Mouse (Mus musculus) spleen, postnatal 36 days (tissue): Measurements from ENCODE around the gene Sel1l3.

Source experiments
- DNase-seq, 2 experiments: peaks; one replicate each; pipeline ENCODE4 v3.0.0; 2022; ENCODE audit warnings: low spot score in 2 of 2, mixed read lengths in 1 of 2

Gene Sel1l3

GRCm38 (mm10) chr5:53174461-53174860 lies 39.3 kb downstream of the Sel1l3 start:
- DNase-seq = no peak

DNA sequence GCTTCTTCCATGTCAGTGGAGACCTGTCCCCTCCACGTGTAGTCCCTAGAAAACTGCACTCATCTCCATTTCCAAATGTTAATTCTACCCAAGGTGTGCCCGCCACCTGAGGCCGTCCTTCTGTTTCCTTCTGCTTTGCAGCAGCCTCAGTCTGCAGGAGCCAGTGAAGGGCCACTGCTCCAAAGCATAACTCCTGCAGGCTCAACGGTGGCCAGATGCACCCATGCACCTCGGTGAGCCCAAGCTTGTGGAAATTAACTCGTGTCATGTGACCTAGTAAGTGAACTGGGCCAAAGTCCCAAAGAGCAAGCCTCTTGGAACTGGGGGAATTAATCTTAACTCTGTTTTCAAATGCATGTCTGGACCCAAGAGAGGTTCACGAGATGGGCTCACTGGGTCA lies 40.8 kb downstream of the Sel1l3 start:
- no peak for DNase-seq

- DNase-seq = no peak
Measured at GRCm38 (mm10) chr5:53172256-53172636, 41.5 kb downstream of the Sel1l3 start.

DNA sequence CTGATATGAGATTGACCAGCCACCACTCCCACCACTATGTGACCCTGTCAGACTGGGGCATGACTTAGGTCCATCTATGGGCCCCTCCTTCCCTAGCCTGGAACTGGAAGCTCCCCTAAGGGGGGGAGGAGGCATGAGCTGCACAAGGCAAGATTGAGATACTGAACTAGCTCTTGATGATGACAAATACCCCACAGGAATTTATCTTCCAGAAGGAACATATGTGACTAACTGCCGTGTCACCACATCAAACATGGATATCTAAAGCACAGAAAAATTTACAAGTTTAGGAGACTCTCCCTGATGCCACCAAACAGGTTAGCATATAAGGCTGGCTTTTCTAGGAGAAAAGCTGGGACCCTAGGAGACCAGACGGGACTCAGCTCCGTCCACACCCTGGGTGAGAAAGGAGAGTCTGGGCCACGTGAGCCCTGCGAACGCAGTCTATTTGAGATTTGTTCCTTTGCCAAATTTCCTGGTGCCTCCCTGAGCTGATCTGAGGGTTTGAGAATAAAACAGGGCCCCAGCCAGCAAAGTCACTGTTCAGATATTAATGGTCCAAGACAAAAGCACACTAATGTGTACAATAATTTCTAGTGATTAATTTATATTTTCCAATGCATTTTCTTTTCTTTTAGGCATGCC lies 42.0 kb downstream of the Sel1l3 start:
- DNase-seq = no peak

GRCm38 (mm10) chr5:53167564-53167963 lies 46.2 kb downstream of the Sel1l3 start:
- DNase-seq = no peak

DNA sequence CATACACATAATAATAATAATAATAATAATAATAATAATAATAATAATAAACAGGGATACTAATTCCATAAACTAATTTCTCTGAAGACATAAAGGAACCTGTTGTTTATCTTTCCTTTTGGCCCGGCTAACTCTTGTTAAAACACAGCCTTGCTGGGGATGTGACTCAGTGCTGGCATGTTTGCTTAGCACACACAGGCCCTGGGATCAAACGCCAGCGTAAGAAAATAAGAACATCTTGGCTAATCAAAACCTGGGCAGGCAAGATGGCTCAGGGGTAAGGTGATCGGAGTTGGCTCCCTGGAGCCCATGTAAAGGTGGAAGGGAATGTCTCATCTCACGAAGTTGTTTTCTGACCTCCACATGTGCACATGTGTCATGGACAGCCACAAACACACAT lies 48.1 kb downstream of the Sel1l3 start:
- no peak for DNase-seq

DNA sequence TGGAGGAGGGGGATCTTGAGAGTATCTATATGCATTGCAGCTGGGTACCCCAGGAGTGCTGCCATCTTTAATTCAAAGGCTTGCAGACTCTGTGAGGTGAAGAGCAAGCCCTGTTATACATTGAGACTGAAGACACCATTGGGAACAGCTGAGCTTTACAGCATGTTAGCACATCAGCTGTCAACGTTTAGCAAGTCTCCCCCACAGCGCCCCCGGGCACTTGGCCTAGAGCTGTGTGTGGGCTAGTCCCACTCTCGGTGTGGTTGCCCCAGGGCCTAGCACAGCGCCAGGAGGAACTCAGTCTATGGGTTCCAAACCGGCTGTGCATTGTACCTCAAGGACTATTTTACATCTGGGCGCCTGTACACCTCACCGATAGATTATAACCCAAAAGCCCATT lies 51.3 kb downstream of the Sel1l3 start:
- no peak for DNase-seq

DNA sequence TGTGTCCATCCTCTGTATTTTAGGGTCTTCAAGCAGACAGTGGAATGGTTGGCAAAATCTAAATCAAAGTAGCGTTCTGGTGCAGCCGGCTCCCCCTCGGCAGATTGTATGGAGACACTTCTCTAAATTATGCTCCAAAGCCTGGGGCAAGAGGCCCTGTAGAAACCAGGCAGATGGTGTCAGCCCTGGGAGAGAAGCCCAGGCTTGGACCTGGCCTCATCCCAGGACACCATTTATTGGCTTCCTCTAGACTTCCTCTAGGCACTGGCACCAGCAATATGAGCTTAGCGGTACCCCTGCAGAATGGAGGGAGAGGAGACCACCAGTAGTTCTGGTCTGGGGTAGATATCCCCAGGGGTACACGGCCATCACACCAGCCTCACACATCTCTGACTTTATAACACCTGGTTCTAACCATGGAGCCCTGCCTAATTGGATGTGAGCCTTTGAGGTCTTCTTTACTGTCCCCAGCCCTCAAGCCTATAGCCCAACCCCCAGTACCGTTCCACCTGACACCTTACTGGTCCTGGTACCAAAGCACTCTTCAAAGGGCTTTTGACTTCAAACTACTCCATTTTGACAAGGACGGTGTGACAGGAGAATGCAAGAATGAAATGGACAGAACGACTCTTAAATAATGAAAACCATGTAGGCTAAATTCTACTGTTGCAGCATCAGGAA lies 52.1 kb downstream of the Sel1l3 start:
- no peak for DNase-seq

GRCm38 (mm10) chr5:53160207-53160606 lies 53.5 kb downstream of the Sel1l3 start:
- DNase-seq = no peak

DNA sequence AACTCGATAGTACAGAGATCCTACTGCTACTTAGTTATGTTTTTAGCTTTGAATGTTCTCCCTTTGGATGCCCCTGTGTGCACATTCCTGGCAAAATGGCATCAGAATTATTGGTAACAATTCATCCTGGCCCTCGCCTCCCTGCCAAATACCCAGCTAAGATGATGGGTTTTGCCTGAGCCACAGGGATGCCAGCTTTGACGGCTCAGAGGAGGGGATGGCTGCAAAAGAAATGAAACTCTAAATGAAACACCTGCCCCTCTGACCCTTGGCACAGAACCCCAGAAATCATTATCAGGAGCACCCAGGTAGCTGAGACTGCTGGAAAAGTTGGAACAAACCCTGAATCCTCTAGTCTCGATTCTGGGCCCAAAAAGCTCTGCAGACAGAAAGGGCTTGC lies 54.1 kb downstream of the Sel1l3 start:
- no peak for DNase-seq

DNA sequence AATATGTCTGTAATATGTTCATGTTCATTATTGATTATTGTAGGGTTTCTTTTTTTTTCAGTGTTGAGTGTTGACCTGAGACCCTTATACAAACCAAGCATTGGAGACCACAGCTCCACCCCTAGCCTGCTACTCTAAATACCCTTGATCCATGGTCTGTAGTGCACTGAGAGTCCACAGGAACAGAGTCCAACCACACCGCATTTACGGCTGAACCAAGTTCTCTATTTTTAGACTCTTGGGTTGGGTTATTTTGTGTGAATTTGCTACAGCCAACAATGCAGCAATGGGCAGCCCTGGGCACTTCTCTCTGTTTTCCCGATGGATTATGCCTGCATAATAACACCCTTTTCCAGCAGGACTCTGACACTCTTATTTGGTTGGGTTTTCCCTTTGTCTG lies 54.6 kb downstream of the Sel1l3 start:
- DNase-seq = no peak

DNA sequence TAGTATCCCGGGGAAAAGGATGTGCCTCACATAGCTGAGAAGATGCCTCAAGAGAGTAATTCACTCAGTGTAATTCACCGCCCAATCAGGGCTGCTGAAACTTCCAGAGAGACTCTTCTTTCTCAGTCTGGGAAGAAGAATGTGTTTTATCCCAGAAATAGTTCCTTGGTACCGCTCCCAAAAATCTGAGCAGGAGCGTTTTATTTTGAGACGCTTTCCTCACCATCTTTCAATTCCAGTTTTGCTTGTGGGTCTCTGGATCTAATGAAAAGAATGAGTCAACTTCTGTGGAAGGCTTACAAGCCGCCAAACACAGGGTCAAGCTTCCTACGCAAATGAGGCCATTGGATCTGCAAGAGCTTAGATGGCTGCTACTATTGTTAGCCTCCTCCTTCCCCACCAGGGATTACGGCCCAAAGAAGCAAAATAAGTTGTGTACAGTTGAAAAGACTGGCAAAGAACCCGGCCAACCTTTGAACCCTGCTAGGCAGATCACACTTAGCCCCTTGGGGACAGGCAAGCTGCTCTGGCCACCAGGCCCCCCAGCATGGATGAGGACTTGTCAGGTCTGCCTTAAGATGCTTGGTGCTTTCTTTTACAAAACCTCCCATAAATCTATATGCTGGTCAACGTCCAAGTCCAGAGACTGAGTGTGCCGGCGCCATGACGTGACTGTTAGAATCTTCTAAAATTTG lies 57.6 kb downstream of the Sel1l3 start:
- no peak for DNase-seq

DNA sequence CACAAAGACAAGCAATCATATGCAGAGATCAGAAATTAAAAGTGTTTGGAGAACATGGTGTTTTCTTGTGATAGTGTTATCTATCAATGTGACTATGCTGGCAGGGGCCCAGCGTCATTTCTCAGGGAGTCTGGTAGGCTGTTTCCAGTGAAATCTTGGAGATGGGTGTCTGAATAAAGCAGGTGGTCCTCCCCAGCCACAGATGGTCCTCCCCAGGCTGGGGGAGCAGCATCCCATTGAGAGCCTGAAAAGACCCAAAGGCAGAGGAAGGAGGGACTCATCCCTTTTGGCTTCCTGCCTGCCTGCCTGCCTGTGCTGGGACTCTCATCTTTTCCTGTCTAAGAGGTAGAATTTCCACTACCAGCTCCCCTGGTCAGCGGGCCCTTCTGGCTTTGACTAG lies 59.2 kb downstream of the Sel1l3 start:
- DNase-seq = no peak

GRCm38 (mm10) chr5:53154078-53154477 lies 59.6 kb downstream of the Sel1l3 start:
- DNase-seq = no peak

DNA sequence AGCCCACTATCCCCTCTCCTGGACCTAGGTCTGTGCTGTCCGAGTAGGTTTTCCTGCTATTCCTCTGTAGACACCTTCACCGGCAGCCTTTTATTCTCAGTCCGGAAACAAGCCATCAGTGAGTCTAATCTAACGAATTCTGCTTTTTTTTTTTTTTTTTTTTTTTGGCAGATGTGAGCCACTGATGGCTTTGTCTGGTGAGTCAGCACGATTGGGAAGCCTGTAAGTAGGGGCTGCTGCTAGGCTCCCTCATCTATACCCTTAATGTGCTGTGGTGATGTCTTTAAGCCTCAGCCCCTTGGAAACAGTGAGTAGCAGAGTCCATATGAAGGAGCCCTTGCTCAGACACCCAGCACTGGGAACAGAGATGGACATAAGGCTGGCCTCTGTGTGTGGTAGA lies 60.6 kb downstream of the Sel1l3 start:
- DNase-seq = no peak

DNA sequence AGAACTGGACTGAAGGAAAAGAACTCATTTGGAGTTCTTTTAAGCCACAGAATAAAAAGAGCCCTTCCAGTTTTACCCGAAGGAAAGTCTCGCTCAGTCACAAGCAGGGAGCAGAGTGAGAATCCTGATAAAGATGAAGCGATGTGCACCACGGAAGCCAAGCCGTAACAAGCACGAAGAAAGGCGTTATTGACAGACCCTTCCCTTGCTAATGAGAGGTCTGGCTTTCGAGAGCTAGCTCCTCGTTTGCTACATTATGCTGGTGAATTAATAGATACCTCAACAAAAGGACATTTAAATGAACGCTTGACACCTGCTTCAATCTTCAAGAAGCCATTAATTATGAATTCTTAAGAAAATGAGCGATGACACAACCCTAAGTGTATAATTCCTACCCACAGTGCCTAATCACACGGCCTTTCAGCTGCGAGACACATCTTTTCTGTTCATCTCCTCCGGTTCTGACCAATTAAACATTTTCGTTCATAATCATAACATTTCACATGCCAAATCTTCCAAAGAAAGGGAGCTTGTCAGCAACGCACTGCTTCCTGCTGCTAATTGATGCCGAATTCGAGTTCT lies 62.3 kb downstream of the Sel1l3 start:
- DNase-seq = no peak

- DNase-seq = no peak
Measured at GRCm38 (mm10) chr5:53148960-53149685, 64.6 kb downstream of the Sel1l3 start.

DNA sequence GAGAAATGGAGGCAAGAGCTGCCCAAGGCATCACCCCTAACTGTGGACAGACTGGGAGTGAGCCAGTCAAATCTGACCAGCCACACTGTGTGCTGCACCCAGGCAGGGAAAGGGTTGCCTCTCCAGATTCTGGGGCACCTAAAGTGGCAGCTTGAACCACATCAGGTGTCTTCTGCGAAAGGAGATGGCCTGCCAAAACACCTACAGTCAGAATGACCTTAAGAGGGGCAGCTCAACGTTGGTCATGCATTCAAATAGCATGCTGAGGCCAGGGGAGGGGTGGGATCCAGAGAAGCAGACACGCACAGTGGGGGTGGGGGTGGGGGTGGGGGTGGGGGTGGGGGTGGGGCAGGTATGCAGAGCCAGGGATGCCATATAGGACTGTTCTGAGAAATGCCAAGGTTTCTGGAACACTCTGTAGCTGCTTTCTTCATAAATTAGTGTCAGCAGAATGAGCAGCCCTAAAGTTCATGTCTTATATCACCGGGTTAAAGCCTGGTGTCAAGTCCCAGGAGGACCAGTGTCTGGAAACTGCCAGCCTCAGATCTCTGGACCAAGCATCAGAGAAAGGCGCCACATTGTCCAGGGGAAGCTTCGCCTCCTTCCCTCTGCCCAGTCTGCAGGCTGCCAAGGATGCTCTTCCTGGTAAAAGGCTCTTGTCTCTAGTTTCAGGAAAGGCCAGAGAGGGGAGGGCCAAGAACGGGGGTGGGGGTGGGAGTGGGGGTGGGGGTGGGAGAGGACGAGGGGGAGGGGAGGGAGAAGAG lies 65.4 kb downstream of the Sel1l3 start:
- DNase-seq = no peak

- DNase-seq = no peak
Measured at GRCm38 (mm10) chr5:53147418-53147817, 66.3 kb downstream of the Sel1l3 start.

- DNase-seq = no peak
Measured at GRCm38 (mm10) chr5:53146684-53147061, 67.1 kb downstream of the Sel1l3 start.

DNA sequence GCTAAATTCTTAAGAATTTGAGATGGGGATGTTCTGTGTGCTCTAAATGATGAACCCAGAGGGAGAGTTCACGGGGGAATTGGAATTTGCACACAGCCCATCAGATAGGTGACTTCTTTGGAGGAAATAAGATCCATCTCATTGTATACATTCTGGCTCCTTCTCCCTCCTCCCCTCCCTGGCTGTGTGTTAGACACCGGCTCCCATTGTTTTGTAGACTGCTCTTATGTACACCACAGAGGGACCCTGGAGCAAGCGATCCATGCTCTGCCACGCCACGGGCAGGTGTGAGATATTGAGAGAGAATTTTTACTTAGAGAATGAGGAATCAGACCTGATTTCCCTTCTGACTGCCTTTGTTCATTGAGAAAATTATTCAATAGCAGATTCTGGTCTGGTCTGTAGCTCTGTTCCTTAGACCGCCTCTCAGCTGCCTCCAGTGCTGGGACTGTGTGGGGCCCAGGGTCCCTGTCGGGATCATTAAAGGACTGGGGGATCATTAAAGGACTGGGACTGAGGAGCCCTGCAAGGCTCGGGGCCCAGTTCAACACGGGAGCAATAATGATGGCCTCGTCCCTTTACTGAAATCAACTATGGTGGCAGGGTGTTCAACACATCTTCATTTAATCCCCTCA lies 67.6 kb downstream of the Sel1l3 start:
- no peak for DNase-seq
